Mouse (Mus musculus): ENCODE results near the gene Fbf1. TPM values are rescaled to one million over a fixed set of nuclear protein-coding genes. Genes with fewer than 3 reads are reported as not detected.

The Fbf1 gene
- polyA plus RNA-seq, 1 experiment from 2014 or later: 35.9 TPM

Other genes starting within 250 kb of the Fbf1 start
- 29.8 and 35.5 TPM in 2 replicates for gene Sap30bp, start 234.9 kb downstream of the Fbf1 start, polyA plus RNA-seq (2015; fragmentation: Nextera tagmentation; extraction: Ambion mirVana)
- 20.5 and 22.3 TPM in 2 replicates for gene Recql5, start 234.7 kb downstream of the Fbf1 start, polyA plus RNA-seq (2015; fragmentation: Nextera tagmentation; extraction: Ambion mirVana)
- gene Itgb4, start 193.5 kb downstream of the Fbf1 start, polyA plus RNA-seq (2015; fragmentation: Nextera tagmentation; extraction: Ambion mirVana): 2.6 and 3.4 TPM in 2 replicates
- gene Galk1, start 155.4 kb downstream of the Fbf1 start, polyA plus RNA-seq (2015; fragmentation: Nextera tagmentation; extraction: Ambion mirVana): 215 and 229 TPM in 2 replicates
- gene H3f3b, start 140.2 kb downstream of the Fbf1 start, polyA plus RNA-seq (2015; fragmentation: Nextera tagmentation; extraction: Ambion mirVana): 1,879 and 1,955 TPM in 2 replicates
- gene Unk, start 137.8 kb downstream of the Fbf1 start, polyA plus RNA-seq (2015; fragmentation: Nextera tagmentation; extraction: Ambion mirVana): 37.0 and 37.7 TPM in 2 replicates
- 4.1 and 6.4 TPM in 2 replicates for gene Unc13d, start 90.2 kb downstream of the Fbf1 start, polyA plus RNA-seq (2015; fragmentation: Nextera tagmentation; extraction: Ambion mirVana)
- gene Wbp2, start 81.2 kb downstream of the Fbf1 start, polyA plus RNA-seq (2015; fragmentation: Nextera tagmentation; extraction: Ambion mirVana): 58.0 and 67.9 TPM in 2 replicates
- gene Trim47, start 41.0 kb downstream of the Fbf1 start, polyA plus RNA-seq (2015; fragmentation: Nextera tagmentation; extraction: Ambion mirVana): 24.9 and 25.9 TPM in 2 replicates
- 3.7 and 4.3 TPM in 2 replicates for gene Trim65, start 37.0 kb downstream of the Fbf1 start, polyA plus RNA-seq (2015; fragmentation: Nextera tagmentation; extraction: Ambion mirVana)
- 89.5 and 94.7 TPM in 2 replicates for gene Mrpl38, start 29.3 kb downstream of the Fbf1 start, polyA plus RNA-seq (2015; fragmentation: Nextera tagmentation; extraction: Ambion mirVana)
- gene Ten1, start 30.7 kb upstream of the Fbf1 start, polyA plus RNA-seq (2015; fragmentation: Nextera tagmentation; extraction: Ambion mirVana): 77.5 and 78.3 TPM in 2 replicates
- gene Acox1, start 30.9 kb upstream of the Fbf1 start, polyA plus RNA-seq (2015; fragmentation: Nextera tagmentation; extraction: Ambion mirVana): 19.6 and 21.2 TPM in 2 replicates
- gene Evpl, start 69.9 kb upstream of the Fbf1 start, polyA plus RNA-seq (2015; fragmentation: Nextera tagmentation; extraction: Ambion mirVana): 5.8 and 6.4 TPM in 2 replicates
- 89.8 and 95.4 TPM in 2 replicates for gene Srp68, start 106.1 kb upstream of the Fbf1 start, polyA plus RNA-seq (2015; fragmentation: Nextera tagmentation; extraction: Ambion mirVana)
- 0.07 and 0.24 TPM in 2 replicates for gene Galr2, start 112.8 kb upstream of the Fbf1 start, polyA plus RNA-seq (2015; fragmentation: Nextera tagmentation; extraction: Ambion mirVana)
- gene Exoc7, start 139.1 kb upstream of the Fbf1 start, polyA plus RNA-seq (2015; fragmentation: Nextera tagmentation; extraction: Ambion mirVana): 58.4 and 63.5 TPM in 2 replicates
- 21.1 and 21.2 TPM in 2 replicates for gene Foxj1, start 167.2 kb upstream of the Fbf1 start, polyA plus RNA-seq (2015; fragmentation: Nextera tagmentation; extraction: Ambion mirVana)
- 11.1 and 11.4 TPM in 2 replicates for gene Rnf157, start 244.9 kb upstream of the Fbf1 start, polyA plus RNA-seq (2015; fragmentation: Nextera tagmentation; extraction: Ambion mirVana)

Data from lung, embryonic 15.5 days (tissue).